Mouse (Mus musculus) kidney, postnatal 36 days (tissue): ENCODE data around the gene Gm20388.

Experiments used
- DNase-seq, 2 experiments: peaks; one replicate each; pipeline ENCODE4 v3.0.0; 2021 to 2022; ENCODE audit warnings: mixed read lengths in 2 of 2

Gm20388 gene

GRCm38 (mm10) chr8:122752111-122752721 lies 2841.6 kb downstream of the Gm20388 start:
- no peak for DNase-seq

DNA sequence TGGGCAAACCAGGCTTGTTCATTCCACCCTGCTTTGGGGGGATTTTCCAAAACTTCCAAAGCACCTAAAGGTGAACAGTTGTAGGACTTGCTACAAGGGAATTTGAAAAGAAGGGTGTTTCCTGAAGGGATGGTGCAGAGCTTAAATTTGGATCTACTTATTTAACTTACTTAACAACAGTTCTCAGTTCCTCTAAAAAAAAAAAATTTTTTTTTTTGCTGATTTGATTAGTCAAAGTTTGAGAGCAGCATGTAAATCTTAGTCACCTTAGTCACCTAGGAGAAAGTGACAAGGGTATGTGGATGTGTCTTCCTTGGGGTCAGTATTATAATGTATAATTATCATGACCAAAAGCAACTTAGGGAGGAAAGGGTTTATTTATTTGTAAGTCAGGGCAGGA lies 2848.0 kb downstream of the Gm20388 start:
- DNase-seq: no peak

DNA sequence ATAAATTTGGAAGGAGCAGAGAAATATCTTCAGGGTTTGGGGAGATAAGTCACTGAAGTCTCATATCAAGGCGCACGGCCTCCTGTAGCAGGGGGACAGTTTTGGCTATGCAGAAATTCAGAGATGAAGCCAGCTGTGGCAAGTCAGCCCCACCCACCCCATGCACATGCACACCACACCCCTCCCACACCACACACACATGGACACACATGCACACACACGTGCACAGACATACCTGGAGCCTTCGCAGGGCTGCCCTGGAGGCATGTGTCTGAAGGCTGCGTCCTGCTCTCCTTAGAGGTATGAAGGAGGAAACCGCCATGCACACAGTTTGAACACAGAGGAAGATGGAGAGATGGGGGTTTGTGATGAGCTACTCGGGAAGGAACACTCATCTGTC lies 2849.5 kb downstream of the Gm20388 start:
- DNase-seq: no peak

GRCm38 (mm10) chr8:122761109-122761508 lies 2850.5 kb downstream of the Gm20388 start:
- DNase-seq: no peak

DNA sequence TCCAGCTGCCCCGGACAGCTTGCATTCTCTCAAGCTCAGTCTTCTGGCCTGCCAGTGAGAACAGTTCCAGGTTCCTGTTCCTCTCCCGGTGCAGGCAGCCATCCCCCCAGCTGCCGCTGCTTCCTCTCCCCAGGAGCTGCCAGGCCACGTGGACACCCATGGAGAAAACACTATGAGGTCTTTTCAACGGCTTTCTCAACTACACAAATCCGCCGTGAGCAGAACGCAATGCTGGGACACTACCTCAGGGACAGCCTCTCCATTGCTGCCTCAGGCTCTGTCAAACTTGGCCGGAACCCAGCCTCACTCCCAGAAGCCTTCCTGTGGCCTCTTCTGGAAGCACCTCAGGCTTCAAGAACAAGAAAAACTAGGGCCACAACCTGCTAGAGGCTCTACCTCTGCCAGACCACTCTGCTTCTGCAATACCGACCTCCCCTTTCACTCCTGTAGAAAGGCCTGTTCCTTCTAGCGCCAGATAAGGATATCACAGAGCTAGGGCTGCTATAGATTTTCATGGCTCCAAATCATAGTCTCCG lies 2852.2 kb downstream of the Gm20388 start:
- peak in 1 of 2 experiments; percentile 13 for DNase-seq

- peak in 1 of 2 experiments; percentile 36 for DNase-seq
Observed at GRCm38 (mm10) chr8:122763267-122763738, 2852.7 kb downstream of the Gm20388 start.

DNA sequence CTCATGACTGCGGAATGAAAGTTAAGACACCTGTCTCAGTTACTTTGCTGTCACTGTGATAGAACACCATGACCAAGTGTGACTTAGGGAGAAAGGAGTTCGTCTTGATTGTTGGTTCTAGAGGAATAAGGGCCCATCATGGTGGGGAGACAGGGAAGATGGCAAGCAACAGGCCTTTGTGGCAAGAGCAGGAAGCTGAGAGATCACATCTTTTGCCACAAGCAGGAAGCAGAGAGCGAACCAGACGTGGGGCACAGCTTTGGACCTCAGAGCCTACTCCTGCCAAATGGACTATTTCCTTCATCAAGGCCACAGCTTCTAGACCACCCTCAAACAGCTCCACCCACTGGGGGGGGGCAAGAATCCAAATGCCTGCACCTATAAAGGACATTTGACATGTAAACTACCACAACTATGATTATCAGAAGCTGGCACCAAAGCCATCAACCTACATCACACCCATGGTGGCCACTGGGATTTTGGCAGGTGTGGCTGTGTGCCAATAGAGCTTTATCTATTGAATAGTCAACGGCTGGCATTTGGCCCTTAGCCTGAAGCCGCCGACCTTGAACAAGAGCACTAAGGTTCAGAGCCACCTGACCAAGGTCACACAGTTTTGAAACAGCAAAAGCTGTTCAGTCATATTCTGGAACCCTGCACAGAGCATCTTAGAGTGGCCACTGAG lies 2854.3 kb downstream of the Gm20388 start:
- DNase-seq: no peak

GRCm38 (mm10) chr8:122766189-122766588 lies 2855.5 kb downstream of the Gm20388 start:
- no peak for DNase-seq

GRCm38 (mm10) chr8:122766647-122767200 lies 2856.1 kb downstream of the Gm20388 start:
- DNase-seq: no peak

GRCm38 (mm10) chr8:122767229-122767628 lies 2856.6 kb downstream of the Gm20388 start:
- no peak for DNase-seq

GRCm38 (mm10) chr8:122769251-122770058 lies 2858.8 kb downstream of the Gm20388 start:
- no peak for DNase-seq

DNA sequence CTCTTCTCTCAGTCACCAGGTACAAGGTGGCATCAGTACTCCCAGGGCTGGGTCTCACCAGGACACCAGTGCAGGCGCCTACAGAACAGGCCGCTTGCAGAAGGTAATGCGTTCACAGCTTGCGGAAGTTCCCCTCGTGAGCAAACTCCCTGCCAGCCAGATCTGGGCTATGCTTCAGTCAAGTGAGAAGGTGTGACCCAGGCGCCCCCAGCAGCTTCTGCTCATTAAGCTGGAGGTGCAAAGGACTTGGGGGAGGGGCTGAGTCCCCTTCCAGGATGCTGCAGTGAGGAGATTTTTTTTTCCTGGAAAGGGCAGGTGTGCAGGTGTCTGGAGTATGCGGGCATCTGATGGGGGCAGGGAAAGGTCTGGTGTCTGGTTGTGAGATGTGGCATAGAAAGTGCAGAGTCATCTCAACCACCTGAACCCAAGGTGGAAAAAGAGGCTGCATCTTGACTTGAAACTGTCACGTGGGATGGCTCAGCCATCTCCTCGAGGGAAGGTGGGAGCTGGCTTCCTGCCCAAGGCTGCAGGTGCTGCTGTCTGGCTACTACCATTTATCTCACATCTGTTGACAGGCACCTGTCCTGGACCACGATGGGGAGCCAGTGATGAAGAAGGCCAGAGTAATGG lies 2861.9 kb downstream of the Gm20388 start:
- no peak for DNase-seq

DNA sequence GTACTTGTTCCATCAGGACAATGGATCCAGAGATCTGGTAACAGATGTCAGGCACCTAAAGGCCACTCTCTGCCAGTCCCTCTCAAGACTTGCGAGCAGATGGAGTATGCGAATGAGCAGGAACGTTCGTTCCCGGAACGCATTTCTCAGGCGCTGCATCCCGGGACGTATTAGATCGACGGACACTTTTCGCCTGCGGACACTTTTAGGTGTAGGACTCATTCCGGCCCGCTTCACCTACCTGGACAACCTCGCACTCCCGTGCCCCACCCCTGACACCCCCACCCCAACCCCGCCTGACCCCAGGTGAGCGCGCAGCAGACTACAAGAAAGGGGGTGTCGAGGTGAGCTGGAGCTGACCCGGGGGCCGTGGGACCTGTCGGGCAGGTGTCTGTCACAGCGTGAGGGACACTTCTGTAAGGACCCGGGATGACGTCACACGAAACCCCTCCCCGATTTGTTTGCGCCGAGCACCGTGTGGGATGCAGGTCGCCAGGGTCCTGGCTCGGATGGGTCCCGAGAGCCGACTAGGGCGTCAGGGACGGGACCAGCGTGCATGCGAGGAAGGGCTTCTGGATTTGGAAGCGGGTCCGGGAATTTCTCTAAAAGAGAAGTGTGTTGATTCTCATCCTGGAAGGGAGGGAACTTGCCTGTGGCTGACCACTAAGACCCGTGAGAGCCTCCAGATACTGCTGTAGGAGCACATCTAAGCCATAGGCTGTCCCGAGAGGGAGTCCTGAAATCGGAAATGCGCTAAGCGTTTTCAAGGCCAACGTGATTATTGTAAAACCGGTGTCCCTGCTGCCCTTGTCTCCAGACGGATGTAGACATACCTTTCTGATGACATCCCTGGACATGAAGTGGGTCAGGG lies 2864.9 kb downstream of the Gm20388 start, which contains the start of gene Acsf3:
Gene Acsf3 (plus strand): TSS at position 202 of the 871 bp plus-strand sequence.
- DNase-seq: peak; percentile 47 to 69

- no peak for DNase-seq
Observed at GRCm38 (mm10) chr8:122777701-122778100, 2867.1 kb downstream of the Gm20388 start.

GRCm38 (mm10) chr8:122778703-122779239 lies 2868.1 kb downstream of the Gm20388 start:
- DNase-seq: no peak

- DNase-seq: no peak
Observed at GRCm38 (mm10) chr8:122779255-122779654, 2868.6 kb downstream of the Gm20388 start.

DNA sequence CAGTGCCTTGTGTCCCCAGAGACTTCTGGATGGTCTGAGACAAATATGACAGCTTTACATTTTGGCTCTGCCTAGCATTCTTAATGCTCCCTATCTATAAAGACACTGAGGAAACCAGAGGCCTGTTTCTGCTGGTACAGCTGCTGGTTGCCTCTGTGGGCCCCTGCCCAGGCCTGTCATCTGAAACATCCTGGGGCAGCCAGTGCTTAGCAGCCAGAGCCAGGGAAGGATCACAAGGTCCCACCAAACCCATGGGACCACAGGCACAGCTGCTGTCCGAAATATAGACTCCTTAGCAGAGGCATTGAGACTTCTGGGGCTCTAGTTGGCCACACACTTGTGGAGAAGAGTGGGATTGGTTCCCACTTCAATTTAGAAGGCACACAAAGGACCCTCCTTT lies 2874.1 kb downstream of the Gm20388 start:
- no peak for DNase-seq

DNA sequence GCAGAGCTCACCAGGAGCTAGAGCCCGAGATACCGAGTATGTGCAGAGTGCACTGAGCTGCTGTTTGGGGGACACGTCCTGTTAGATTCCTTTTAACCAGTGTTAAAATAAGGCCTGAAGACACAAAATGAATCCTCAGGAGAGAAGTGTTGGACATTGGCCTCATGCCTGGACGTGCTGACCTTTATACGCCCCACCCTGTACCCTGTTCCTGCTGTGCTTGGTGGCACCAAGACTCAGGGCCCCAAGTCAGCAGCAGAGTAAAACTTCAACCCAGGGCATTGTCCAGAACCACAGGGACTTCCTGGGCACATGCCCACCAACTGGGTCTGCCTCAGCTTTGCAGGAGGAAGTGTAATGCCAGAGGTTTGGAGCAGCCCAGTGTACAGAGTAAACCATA lies 2879.2 kb downstream of the Gm20388 start:
- DNase-seq: peak; percentile 82 to 84

GRCm38 (mm10) chr8:122793375-122794174 lies 2882.9 kb downstream of the Gm20388 start:
- peak; percentile 15 to 29 for DNase-seq

DNA sequence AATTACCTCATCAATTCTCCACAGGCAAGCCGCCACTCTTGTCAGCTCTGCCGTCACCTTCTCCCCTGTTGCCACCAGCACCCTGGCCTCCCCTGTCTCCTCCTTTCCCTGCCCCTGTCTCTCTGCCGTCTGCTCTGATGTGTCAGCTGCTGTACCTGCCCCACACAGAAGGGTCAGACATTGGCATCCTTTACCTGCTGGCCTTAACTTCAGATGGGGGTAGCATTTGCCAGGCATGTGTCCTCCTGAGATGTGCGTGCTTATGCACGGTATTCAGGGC lies 2883.5 kb downstream of the Gm20388 start:
- no peak for DNase-seq
